Mouse (Mus musculus) heart, embryonic 12.5 days (tissue): ENCODE measurements at regions not wholly inside any gene's neighbourhood (a gene's known extent, or its start where the extent isn't known, plus 50 kb on each side); places are given as distances from the start of the nearest gene placed in this dataset.

Experiments
- ATAC-seq: fragments of 200-750 bp; cut with Nextera tagmentation; 2 replicates; pipeline ENCODE4 v1.8.0; 2017; ENCODE audit warnings: moderate TSS enrichment, moderate library complexity; ENCODE audit not compliant: insufficient number of reproducible peaks, low FRiP score
- H3K27ac ChIP-seq: fragments of 300-500 bp; sonication (generic); 2 replicates; pipeline ENCODE4 v1.5.1; 2016; ENCODE audit warnings: mild to moderate bottlenecking, moderate library complexity; ENCODE audit not compliant: poor library complexity, severe bottlenecking
- H3K27me3 ChIP-seq: fragments of 300-500 bp; sonication (generic); replicated peaks from 2 replicates; pipeline ENCODE4 v1.6.1; 2016; ENCODE audit warnings: mild to moderate bottlenecking, moderate library complexity
- H3K36me3 ChIP-seq: fragments of 300-500 bp; sonication (generic); 2 replicates; pipeline ENCODE4 v1.6.1; 2016; ENCODE audit warnings: mild to moderate bottlenecking, moderate library complexity
- H3K4me1 ChIP-seq: fragments of 300-500 bp; sonication (generic); replicated peaks from 2 replicates; pipeline ENCODE4 v1.6.1; 2016; ENCODE audit warnings: mild to moderate bottlenecking
- H3K4me2 ChIP-seq: fragments of 300-500 bp; sonication (generic); 2 replicates; pipeline ENCODE4 v1.6.1; 2016; ENCODE audit warnings: mild to moderate bottlenecking, moderate library complexity
- H3K4me3 ChIP-seq: fragments of 300-500 bp; sonication (generic); 2 replicates; pipeline ENCODE4 v1.5.1; 2016; ENCODE audit warnings: mild to moderate bottlenecking
- H3K9ac ChIP-seq: fragments of 300-500 bp; sonication (generic); 2 replicates; pipeline ENCODE4 v1.6.1; 2016; ENCODE audit warnings: mild to moderate bottlenecking, moderate library complexity
- H3K9me3 ChIP-seq: fragments of 300-500 bp; sonication (generic); replicated peaks from 2 replicates; pipeline ENCODE4 v1.6.1; 2016; ENCODE audit warnings: mild to moderate bottlenecking, moderate library complexity
- WGBS: fragments of 180-500 bp; shearing (Covaris S2); methylation state at CpG from one replicate; pipeline ENCODE4 v1.1.7; 2016; 5-methylcytosine and 5-hydroxymethylcytosine counted together

- WGBS, result 61% methylated on average over 1 of the region's 1 CpGs
- no peaks in the 10 kb centered on the region for H3K36me3 ChIP-seq
- peaks cover 9% of the 10 kb centered on the region for H3K4me1 ChIP-seq
- H3K4me2 ChIP-seq, result no peak overlapping the region
- no peaks in the 10 kb centered on the region for H3K27me3 ChIP-seq
- ATAC-seq, result no peak
- 0 out of 2 replicates have a peak overlapping the region, but pooled peaks have one; percentile 18 for H3K27ac ChIP-seq
- H3K9ac ChIP-seq, result no peak overlapping the region
- H3K9me3 ChIP-seq, result no peaks in the 10 kb centered on the region
- no peak overlapping the region for H3K4me3 ChIP-seq
These were observed 96.2 kb upstream of the Ccng1 start for GRCm38 (mm10) chr11:40851361-40851760.

GRCm38 (mm10) chr11:40850652-40851092 lies 95.6 kb upstream of the Ccng1 start:
- H3K4me2 ChIP-seq, result peak overlapping the region; percentile 33; the same call in 1 of the 2 replicates
- no peaks in the 10 kb centered on the region for H3K27me3 ChIP-seq
- peaks cover 9% of the 10 kb centered on the region for H3K4me1 ChIP-seq
- no peak overlapping the region for H3K4me3 ChIP-seq
- H3K9me3 ChIP-seq, result no peaks in the 10 kb centered on the region
- peak; percentile 48; the same call in 1 of the 2 replicates for ATAC-seq
- 22% methylated on average over 4 of the region's 4 CpGs for WGBS
- no peaks in the 10 kb centered on the region for H3K36me3 ChIP-seq
- H3K9ac ChIP-seq, result no peak overlapping the region
- peak overlapping the region; percentile 18; the same call in 1 of the 2 replicates for H3K27ac ChIP-seq

- H3K27ac ChIP-seq, result no peak overlapping the region
These were observed 91.5 kb upstream of the Ccng1 start for GRCm38 (mm10) chr11:40846586-40846985.

GRCm38 (mm10) chr11:40835393-40835792 lies 80.3 kb upstream of the Ccng1 start:
- 62% methylated on average over 4 of the region's 4 CpGs for WGBS
- no peak overlapping the region for H3K27ac ChIP-seq
- no peaks in the 10 kb centered on the region for H3K9me3 ChIP-seq
- H3K36me3 ChIP-seq, result no peaks in the 10 kb centered on the region
- no peak overlapping the region for H3K4me3 ChIP-seq
- no peak overlapping the region for H3K4me2 ChIP-seq
- H3K9ac ChIP-seq, result no peak overlapping the region
- H3K4me1 ChIP-seq, result no peaks in the 10 kb centered on the region
- no peaks in the 10 kb centered on the region for H3K27me3 ChIP-seq
- ATAC-seq, result no peak

More at GRCm38 (mm10) chr11:40846586-40846985, 91.5 kb upstream of the Ccng1 start:
- Histone ChIP-seq H3K9ac (no peak overlapping the region), H3K4me3 (no peak overlapping the region), H3K36me3 (no peaks in the 10 kb centered on the region), H3K4me2 (no peak overlapping the region), H3K27me3 (no peaks in the 10 kb centered on the region), H3K9me3 (no peaks in the 10 kb centered on the region), H3K4me1 (peaks cover 9% of the 10 kb centered on the region)
- WGBS, result 59% methylated on average over 1 of the region's 1 CpGs
- ATAC-seq, result no peak
